ENCODE assay signal across 30 mouse cellular contexts in the genomic region with DNA sequence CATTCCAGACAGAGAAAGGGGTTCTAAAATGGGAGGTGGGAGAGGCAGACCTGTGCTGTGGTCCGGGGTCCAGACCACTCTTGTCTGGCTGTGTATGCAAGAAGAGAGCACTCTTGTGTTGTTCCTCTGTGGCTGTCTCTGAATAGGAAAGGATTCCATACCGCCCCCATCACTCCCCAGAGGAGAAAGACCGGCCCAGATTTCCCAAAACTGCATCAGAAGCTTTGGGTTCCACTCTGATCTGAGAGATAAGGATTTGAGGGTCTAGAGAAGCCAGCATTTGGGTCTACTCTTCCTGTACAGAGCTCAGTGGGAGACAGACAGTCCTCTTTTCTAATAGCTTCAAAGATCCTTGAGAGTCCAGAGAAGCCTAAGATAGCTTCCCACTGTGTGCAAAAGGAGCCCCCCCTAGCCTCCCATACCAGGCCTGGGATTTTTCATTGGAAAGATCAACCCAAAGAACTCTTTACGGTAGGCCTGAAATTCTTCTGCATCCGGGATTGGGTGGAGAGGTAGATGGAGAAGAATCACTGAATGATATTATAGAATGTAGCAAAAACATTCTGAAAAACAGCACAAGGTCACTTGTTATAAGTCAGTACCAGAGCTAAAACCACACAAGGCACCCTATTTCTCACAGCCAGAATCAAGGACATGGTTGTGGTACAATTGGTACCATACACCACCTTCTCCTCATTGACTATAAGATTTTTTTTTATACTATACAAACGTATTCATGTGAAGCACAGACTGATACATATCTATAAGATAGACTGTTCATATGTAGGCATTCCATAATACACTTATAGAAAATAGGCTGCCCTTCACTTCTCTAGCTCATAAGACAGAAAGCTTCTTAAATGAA. TPM values are rescaled to one million over a fixed set of nuclear protein-coding genes. Genes with fewer than 3 reads are reported as not detected.
A peak's percentile ranks its signal among the peaks of the same experiment; 100 is the strongest.
DNase-seq lines count a peak whose midpoint lies in the region; ATAC-seq and TF ChIP-seq lines count a peak whose summit lies in the region.
"Had no signal": no experiment of that assay in that cellular context is flagged by ENCODE, and none has a peak within 500 bp of the region (broad histone marks: within the 10 kb centered on the region; RNA-seq: fewer than 3 reads in every experiment).

No protein-coding gene starts in this region.

- no peak overlapping the region for H3K4me3 ChIP-seq in midbrain, embryonic 10.5 days
- H3K4me3 ChIP-seq in midbrain, postnatal 0 days (ENCODE audit: low read depth, low read length), result no peak overlapping the region
- 0 out of 2 replicates have a peak overlapping the region, but pooled peaks have one; percentile 11 for H3K4me3 ChIP-seq in limb, embryonic 12.5 days (replicated peaks)
- H3K4me3 ChIP-seq in neural tube, embryonic 11.5 days (ENCODE audit: low read depth, low read length), result 0 out of 2 replicates have a peak overlapping the region, but pooled peaks have one; percentile 6
- H3K4me3 ChIP-seq in kidney, adult 2 months (ENCODE audit: insufficient read depth, low read depth, low read length), result no peak overlapping the region
- H3K4me3 ChIP-seq: hindbrain, embryonic 15.5 days; left cerebral cortex, adult 2 months; liver, embryonic 13.5 days had no signal

- peaks cover 100% of the 10 kb centered on the region for H3K27me3 ChIP-seq in midbrain, embryonic 10.5 days (ENCODE audit: low read depth, poor library complexity, severe bottlenecking)
- H3K27me3 ChIP-seq in midbrain, postnatal 0 days (ENCODE audit: insufficient read depth, low read length), result peaks cover 91% of the 10 kb centered on the region
- peaks cover 95% of the 10 kb centered on the region for H3K27me3 ChIP-seq in limb, embryonic 12.5 days
- H3K27me3 ChIP-seq in neural tube, embryonic 11.5 days (ENCODE audit: control insufficient read depth, insufficient read depth, low read length), result peaks cover 97% of the 10 kb centered on the region
- peaks cover 27% of the 10 kb centered on the region for H3K27me3 ChIP-seq in kidney, adult 2 months (replicated peaks; ENCODE audit: control insufficient read depth, insufficient read depth, low read length)

- no peaks in the 10 kb centered on the region for H3K9me3 ChIP-seq in midbrain, embryonic 10.5 days (replicated peaks)
- no peaks in the 10 kb centered on the region for H3K9me3 ChIP-seq in midbrain, postnatal 0 days (ENCODE audit: low read length)
- no peaks in the 10 kb centered on the region for H3K9me3 ChIP-seq in limb, embryonic 12.5 days
- no peaks in the 10 kb centered on the region for H3K9me3 ChIP-seq in neural tube, embryonic 11.5 days (ENCODE audit: control insufficient read depth, low read length)
- H3K9me3 ChIP-seq: hindbrain, embryonic 15.5 days; kidney, embryonic 15.5 days; liver, embryonic 13.5 days had no signal

- DNase-seq in midbrain, embryonic 10.5 days (ENCODE audit: low spot score), result peak; percentile 37
- DNase-seq in midbrain, postnatal 0 days (ENCODE audit: low spot score), result no peak
- no peak for DNase-seq in neural tube, embryonic 11.5 days (ENCODE audit: low spot score)
- DNase-seq in kidney, adult 2 months, result no peak
- DNase-seq in thymus, postnatal 25 days, result no peak
- no peak for DNase-seq in adrenal gland, postnatal 25 days
- DNase-seq: adrenal gland, adult 8-10 months; cerebellum, adult 18-20 months; cerebellum, postnatal 36 days; forebrain, postnatal 0 days; liver, embryonic 13.5 days; lung, adult 2 months; midbrain, embryonic 14.5 days; right cerebral cortex, adult 18-20 months; right cerebral cortex, postnatal 4 days; thymus, postnatal 14 days had no signal

- H3K4me1 ChIP-seq in midbrain, embryonic 10.5 days, result peaks cover 15% of the 10 kb centered on the region
- H3K4me1 ChIP-seq in midbrain, postnatal 0 days (ENCODE audit: insufficient read depth, low read length), result no peaks in the 10 kb centered on the region
- H3K4me1 ChIP-seq in limb, embryonic 12.5 days (replicated peaks), result peaks cover 15% of the 10 kb centered on the region
- no peaks in the 10 kb centered on the region for H3K4me1 ChIP-seq in neural tube, embryonic 11.5 days (ENCODE audit: control insufficient read depth, insufficient read depth, low read length)
- no peaks in the 10 kb centered on the region for H3K4me1 ChIP-seq in kidney, adult 2 months (ENCODE audit: control insufficient read depth, insufficient read depth, low read length)
- H3K4me1 ChIP-seq: liver, embryonic 13.5 days had no signal

- H3K36me3 ChIP-seq in midbrain, embryonic 10.5 days, result no peaks in the 10 kb centered on the region
- H3K36me3 ChIP-seq in midbrain, postnatal 0 days (ENCODE audit: insufficient read depth, low read length), result no peaks in the 10 kb centered on the region
- no peaks in the 10 kb centered on the region for H3K36me3 ChIP-seq in limb, embryonic 12.5 days
- H3K36me3 ChIP-seq in neural tube, embryonic 11.5 days (ENCODE audit: control insufficient read depth, insufficient read depth, low read length), result no peaks in the 10 kb centered on the region
- H3K36me3 ChIP-seq in kidney, adult 2 months (ENCODE audit: control insufficient read depth, insufficient read depth, low read length), result no peaks in the 10 kb centered on the region
- H3K36me3 ChIP-seq: hindbrain, embryonic 15.5 days; kidney, embryonic 15.5 days; liver, embryonic 13.5 days had no signal

- no peak for TF ChIP-seq POLR2A in kidney, adult 2 months (IDR thresholded peaks at IDR 0.05; ENCODE audit: low read depth, low read length)

- H3K9ac ChIP-seq in midbrain, postnatal 0 days (replicated peaks; ENCODE audit: low read length, poor library complexity, severe bottlenecking), result no peak overlapping the region
- H3K9ac ChIP-seq in limb, embryonic 12.5 days (replicated peaks), result no peak overlapping the region
- no peak overlapping the region for H3K9ac ChIP-seq in neural tube, embryonic 11.5 days (ENCODE audit: low read length)
- H3K9ac ChIP-seq: forebrain, postnatal 0 days; hindbrain, embryonic 15.5 days; kidney, embryonic 15.5 days; liver, embryonic 13.5 days had no signal

- no peak for TF ChIP-seq CTCF in midbrain, postnatal 0 days (IDR thresholded peaks at IDR 0.05)
- TF ChIP-seq CTCF in kidney, adult 2 months (conservative IDR thresholded peaks at IDR 0.05; ENCODE audit: insufficient read depth, insufficient read length, low read depth, low read length), result no peak

- H3K27ac ChIP-seq in midbrain, embryonic 10.5 days (replicated peaks), result no peak overlapping the region
- H3K27ac ChIP-seq in midbrain, postnatal 0 days (ENCODE audit: low read depth, low read length), result no peak overlapping the region
- H3K27ac ChIP-seq in limb, embryonic 12.5 days, result no peak overlapping the region
- no peak overlapping the region for H3K27ac ChIP-seq in neural tube, embryonic 11.5 days (ENCODE audit: low read depth, low read length)
- no peak overlapping the region for H3K27ac ChIP-seq in kidney, adult 2 months (ENCODE audit: insufficient read depth, low read depth, low read length)
- H3K27ac ChIP-seq: hindbrain, embryonic 15.5 days; kidney, embryonic 15.5 days; left cerebral cortex, adult 2 months; liver, embryonic 13.5 days had no signal

- H3K4me2 ChIP-seq in midbrain, postnatal 0 days (ENCODE audit: low read depth, low read length, poor library complexity, severe bottlenecking), result no peak overlapping the region
- no peak overlapping the region for H3K4me2 ChIP-seq in limb, embryonic 12.5 days
- H3K4me2 ChIP-seq in neural tube, embryonic 11.5 days (ENCODE audit: low read depth), result no peak overlapping the region
- H3K4me2 ChIP-seq: hindbrain, embryonic 15.5 days; liver, embryonic 13.5 days had no signal

- 12% methylated on average over 6 of the region's 6 CpGs for WGBS in midbrain, embryonic 10.5 days
- 10% methylated on average over 6 of the region's 6 CpGs for WGBS in midbrain, postnatal 0 days
- WGBS in limb, embryonic 12.5 days, result 12% methylated on average over 6 of the region's 6 CpGs
- 9% methylated on average over 6 of the region's 6 CpGs for WGBS in neural tube, embryonic 11.5 days
- 37% methylated on average over 6 of the region's 6 CpGs for WGBS in kidney, adult 2 months

- ATAC-seq in midbrain, postnatal 0 days (ENCODE audit: low FRiP score), result no peak
- ATAC-seq in limb, embryonic 12.5 days (ENCODE audit: insufficient number of reproducible peaks, insufficient read depth, low FRiP score, low TSS enrichment, low read depth), result no peak
- ATAC-seq in neural tube, embryonic 11.5 days (ENCODE audit: insufficient read depth, low FRiP score, low TSS enrichment), result no peak
- ATAC-seq: activated CD4-positive, CD25-positive, alpha-beta regulatory T cell, adult 4 months; intestine, postnatal 0 days had no signal

RNA-seq across cellular contexts. Expression of a gene that starts 2.0 kb away (rescaled TPM):
- polyA plus RNA-seq in midbrain, embryonic 10.5 days (2016; fragmentation: Nextera tagmentation; extraction: Ambion mirVana), result not detected in 2 replicates
- 0.16 TPM in 1 of 2 replicates, not detected in the other for total RNA-seq in midbrain, postnatal 0 days (2014; rRNA removed)
- not detected in 2 replicates for polyA plus RNA-seq in midbrain, postnatal 0 days (2015; fragmentation: Nextera tagmentation; extraction: Ambion mirVana)
- polyA plus RNA-seq in limb, embryonic 12.5 days (2016; fragmentation: Nextera tagmentation; extraction: Ambion mirVana), result 3.6 and 5.0 TPM in 2 replicates
- 2.4 and 4.5 TPM in 2 replicates for polyA plus RNA-seq in neural tube, embryonic 11.5 days (2014; fragmentation: Nextera tagmentation; extraction: Ambion mirVana)
- not detected in 2 replicates for polyA plus RNA-seq in kidney, adult 2 months (2012; rRNA removed)
- total RNA-seq in adrenal gland, postnatal 25 days (2021), result not detected in 2 replicates
- total RNA-seq: adrenal gland, adult 8-10 months; forebrain, postnatal 0 days; gastrocnemius, postnatal 4 days; heart, adult 8-10 months; heart, postnatal 25 days; layer of hippocampus, postnatal 10 days; left cerebral cortex, adult 2 months; left cerebral cortex, postnatal 36 days; megakaryocyte, adult 5-6 weeks had no signal
- polyA plus RNA-seq: activated CD4-positive, CD25-positive, alpha-beta regulatory T cell, adult 4 months; forebrain, postnatal 0 days; heart, embryonic 14.5 days; hindbrain, embryonic 15.5 days; intestine, postnatal 0 days; kidney, embryonic 15.5 days; liver, embryonic 13.5 days; lung, adult 2 months; midbrain, embryonic 14.5 days; stomach, embryonic 14.5 days had no signal

RNA-seq across cellular contexts. Expression of a gene that starts 13.7 kb away (rescaled TPM):
- polyA plus RNA-seq in midbrain, embryonic 10.5 days (2016; fragmentation: Nextera tagmentation; extraction: Ambion mirVana), result not detected in 2 replicates
- total RNA-seq in midbrain, postnatal 0 days (2014; rRNA removed), result not detected in 2 replicates
- polyA plus RNA-seq in midbrain, postnatal 0 days (2015; fragmentation: Nextera tagmentation; extraction: Ambion mirVana), result not detected in 2 replicates
- 2.0 and 2.8 TPM in 2 replicates for polyA plus RNA-seq in limb, embryonic 12.5 days (2016; fragmentation: Nextera tagmentation; extraction: Ambion mirVana)
- 3.0 and 4.6 TPM in 2 replicates for polyA plus RNA-seq in neural tube, embryonic 11.5 days (2014; fragmentation: Nextera tagmentation; extraction: Ambion mirVana)
- polyA plus RNA-seq in kidney, adult 2 months (2012; rRNA removed), result not detected in 2 replicates
- total RNA-seq in adrenal gland, postnatal 25 days (2021), result not detected in 2 replicates
- total RNA-seq: adrenal gland, adult 8-10 months; forebrain, postnatal 0 days; gastrocnemius, postnatal 4 days; heart, adult 8-10 months; heart, postnatal 25 days; layer of hippocampus, postnatal 10 days; left cerebral cortex, adult 2 months; left cerebral cortex, postnatal 36 days; megakaryocyte, adult 5-6 weeks had no signal
- polyA plus RNA-seq: activated CD4-positive, CD25-positive, alpha-beta regulatory T cell, adult 4 months; forebrain, postnatal 0 days; heart, embryonic 14.5 days; hindbrain, embryonic 15.5 days; intestine, postnatal 0 days; kidney, embryonic 15.5 days; liver, embryonic 13.5 days; lung, adult 2 months; midbrain, embryonic 14.5 days; stomach, embryonic 14.5 days had no signal

RNA-seq across cellular contexts. Expression of a gene that starts 31.4 kb away (rescaled TPM):
- polyA plus RNA-seq in midbrain, embryonic 10.5 days (2016; fragmentation: Nextera tagmentation; extraction: Ambion mirVana), result not detected in 2 replicates
- not detected in 2 replicates for total RNA-seq in midbrain, postnatal 0 days (2014; rRNA removed)
- polyA plus RNA-seq in midbrain, postnatal 0 days (2015; fragmentation: Nextera tagmentation; extraction: Ambion mirVana), result not detected in 2 replicates
- 3.5 and 5.2 TPM in 2 replicates for polyA plus RNA-seq in limb, embryonic 12.5 days (2016; fragmentation: Nextera tagmentation; extraction: Ambion mirVana)
- polyA plus RNA-seq in neural tube, embryonic 11.5 days (2014; fragmentation: Nextera tagmentation; extraction: Ambion mirVana), result 1.9 and 2.0 TPM in 2 replicates
- polyA plus RNA-seq in kidney, adult 2 months (2012; rRNA removed), result 0.25 and 0.30 TPM in 2 replicates
- not detected in 2 replicates for total RNA-seq in adrenal gland, postnatal 25 days (2021)
- total RNA-seq: adrenal gland, adult 8-10 months; forebrain, postnatal 0 days; heart, adult 8-10 months; heart, postnatal 25 days; layer of hippocampus, postnatal 10 days; left cerebral cortex, adult 2 months; left cerebral cortex, postnatal 36 days; megakaryocyte, adult 5-6 weeks had no signal
- polyA plus RNA-seq: activated CD4-positive, CD25-positive, alpha-beta regulatory T cell, adult 4 months; forebrain, postnatal 0 days; heart, embryonic 14.5 days; hindbrain, embryonic 15.5 days; intestine, postnatal 0 days; liver, embryonic 13.5 days; lung, adult 2 months; midbrain, embryonic 14.5 days; stomach, embryonic 14.5 days had no signal

RNA-seq across cellular contexts. Expression of a gene that starts 43.7 kb away (rescaled TPM):
- polyA plus RNA-seq in midbrain, embryonic 10.5 days (2016; fragmentation: Nextera tagmentation; extraction: Ambion mirVana), result not detected in 2 replicates
- not detected in 2 replicates for total RNA-seq in midbrain, postnatal 0 days (2014; rRNA removed)
- not detected in 2 replicates for polyA plus RNA-seq in midbrain, postnatal 0 days (2015; fragmentation: Nextera tagmentation; extraction: Ambion mirVana)
- 20.7 and 21.2 TPM in 2 replicates for polyA plus RNA-seq in limb, embryonic 12.5 days (2016; fragmentation: Nextera tagmentation; extraction: Ambion mirVana)
- 58.3 and 60.4 TPM in 2 replicates for polyA plus RNA-seq in neural tube, embryonic 11.5 days (2014; fragmentation: Nextera tagmentation; extraction: Ambion mirVana)
- 16.4 and 16.7 TPM in 2 replicates for polyA plus RNA-seq in kidney, adult 2 months (2012; rRNA removed)
- total RNA-seq in adrenal gland, postnatal 25 days (2021), result 0.36 and 0.48 TPM in 2 replicates
- total RNA-seq: forebrain, postnatal 0 days; heart, adult 8-10 months; heart, postnatal 25 days; layer of hippocampus, postnatal 10 days; left cerebral cortex, adult 2 months; left cerebral cortex, postnatal 36 days; megakaryocyte, adult 5-6 weeks had no signal
- polyA plus RNA-seq: activated CD4-positive, CD25-positive, alpha-beta regulatory T cell, adult 4 months; forebrain, postnatal 0 days; heart, embryonic 14.5 days; hindbrain, embryonic 15.5 days; liver, embryonic 13.5 days; lung, adult 2 months; midbrain, embryonic 14.5 days; stomach, embryonic 14.5 days had no signal

RNA-seq across cellular contexts. Expression of a gene that starts 44.4 kb away (rescaled TPM):
- polyA plus RNA-seq in midbrain, embryonic 10.5 days (2016; fragmentation: Nextera tagmentation; extraction: Ambion mirVana), result 0.04 and 0.06 TPM in 2 replicates
- 0.88 TPM in 1 of 2 replicates, not detected in the other for total RNA-seq in midbrain, postnatal 0 days (2014; rRNA removed)
- polyA plus RNA-seq in midbrain, postnatal 0 days (2015; fragmentation: Nextera tagmentation; extraction: Ambion mirVana), result not detected in 2 replicates
- polyA plus RNA-seq in limb, embryonic 12.5 days (2016; fragmentation: Nextera tagmentation; extraction: Ambion mirVana), result 6.3 and 12.2 TPM in 2 replicates
- polyA plus RNA-seq in neural tube, embryonic 11.5 days (2014; fragmentation: Nextera tagmentation; extraction: Ambion mirVana), result 36.3 and 37.3 TPM in 2 replicates
- polyA plus RNA-seq in kidney, adult 2 months (2012; rRNA removed), result 4.0 and 4.1 TPM in 2 replicates
- 7.6 and 9.0 TPM in 2 replicates for total RNA-seq in adrenal gland, postnatal 25 days (2021)
- total RNA-seq: forebrain, postnatal 0 days; heart, postnatal 25 days; layer of hippocampus, postnatal 10 days; left cerebral cortex, adult 2 months; left cerebral cortex, postnatal 36 days; megakaryocyte, adult 5-6 weeks had no signal
- polyA plus RNA-seq: activated CD4-positive, CD25-positive, alpha-beta regulatory T cell, adult 4 months; forebrain, postnatal 0 days had no signal

Comparison
In these comparisons a context has a peak if more than half of its experiments do, and no peak if none do; other contexts are left out.
1. H3K4me3 ChIP-seq: peak in limb, embryonic 12.5 days (single experiment) and neural tube, embryonic 11.5 days (single experiment); none in midbrain, embryonic 10.5 days (single experiment), midbrain, postnatal 0 days (single experiment) and kidney, adult 2 months (single experiment).